Mouse (Mus musculus): ENCODE data around the gene Ece1.
"Not testable (repeated sequence)": the region's sequence is repeated elsewhere in the genome, so short reads cannot be mapped to it uniquely, and the experiment has no call there.

Gene Ece1

DNA sequence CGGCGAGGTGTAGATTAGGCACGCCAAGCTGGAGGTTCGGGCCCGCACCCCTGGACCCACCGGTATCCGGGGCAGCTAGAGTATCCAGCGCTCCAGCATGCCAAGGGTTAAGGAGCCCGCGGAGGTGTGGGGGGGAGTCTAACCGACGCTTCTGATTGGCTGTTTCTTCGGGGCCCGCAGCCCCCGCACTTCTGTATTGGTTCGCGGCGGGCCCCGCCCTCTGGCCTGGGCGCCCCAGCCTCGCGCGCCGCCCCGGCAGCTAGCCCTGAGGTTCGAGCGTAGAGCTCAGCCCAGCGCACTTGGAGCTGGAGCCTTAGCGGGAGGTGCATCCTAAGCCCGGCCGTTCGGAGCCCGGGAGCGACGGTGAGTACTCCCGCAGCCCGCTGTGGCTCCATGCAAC, at the start of gene Ece1:
Gene Ece1 (plus strand): TSS at position 219 of the 400 bp plus-strand sequence.
- peak; percentile 39 for DNase-seq (ENCODE audit: low read depth, low spot score)

DNA sequence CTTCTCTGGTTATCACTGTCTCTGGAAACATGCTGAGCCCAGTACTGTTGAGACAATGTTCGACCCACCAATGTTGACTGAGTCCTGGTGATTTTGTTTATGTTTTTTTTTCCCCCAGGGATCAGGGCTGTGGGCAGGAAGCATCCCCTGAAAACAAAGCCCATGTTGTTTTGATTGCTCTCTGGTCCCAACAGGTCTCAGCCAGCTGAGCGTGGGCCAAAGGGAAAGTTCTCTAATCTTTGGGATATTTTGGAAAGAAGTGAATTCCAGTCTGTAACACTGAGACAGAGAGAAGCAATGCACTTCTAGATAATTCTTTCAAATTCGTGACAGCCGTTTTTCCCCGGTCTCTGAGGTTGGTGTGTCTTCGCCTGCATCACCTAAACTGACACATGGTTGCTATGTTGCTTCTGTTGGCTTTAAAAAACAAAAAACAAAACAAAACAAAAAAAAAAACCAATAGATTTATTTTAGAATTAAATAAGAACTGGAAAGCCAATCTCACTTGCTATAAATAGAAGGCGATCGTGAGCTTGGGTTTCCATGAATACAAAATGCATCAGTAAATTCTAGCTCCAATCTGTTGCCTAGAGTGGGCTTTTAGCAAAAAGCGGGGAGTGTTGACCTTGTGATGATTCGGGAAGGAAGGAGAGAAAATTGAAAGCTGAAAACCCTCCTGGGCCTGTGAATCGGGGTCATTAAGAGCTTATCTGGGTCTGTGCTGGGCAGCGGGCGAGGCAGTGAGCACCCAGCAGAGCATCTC, 48.9 kb upstream of the Ece1 start:
- DNase-seq (ENCODE audit: low read depth, low spot score) = no peak

DNA sequence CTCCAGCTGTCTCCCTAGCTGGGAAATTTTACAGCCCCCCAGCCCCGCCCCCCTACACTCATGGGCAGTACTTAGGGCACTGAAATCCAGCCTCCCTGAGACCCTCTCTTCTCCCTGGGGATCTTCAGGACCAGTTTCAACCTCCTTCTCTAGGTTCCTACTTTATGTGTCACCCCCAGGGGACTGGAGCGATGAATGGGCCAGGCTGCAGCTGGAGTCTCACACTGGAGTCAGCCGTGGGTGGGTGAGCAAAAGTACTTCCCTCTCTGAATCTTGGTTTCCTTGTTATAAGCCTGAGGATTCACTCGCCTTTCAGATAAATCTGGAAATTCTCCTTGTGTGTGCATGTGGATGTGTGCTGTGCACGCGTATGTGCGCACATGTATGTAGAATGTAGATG, 47.9 kb upstream of the Ece1 start:
- DNase-seq (ENCODE audit: low read depth, low spot score) = no peak

DNA sequence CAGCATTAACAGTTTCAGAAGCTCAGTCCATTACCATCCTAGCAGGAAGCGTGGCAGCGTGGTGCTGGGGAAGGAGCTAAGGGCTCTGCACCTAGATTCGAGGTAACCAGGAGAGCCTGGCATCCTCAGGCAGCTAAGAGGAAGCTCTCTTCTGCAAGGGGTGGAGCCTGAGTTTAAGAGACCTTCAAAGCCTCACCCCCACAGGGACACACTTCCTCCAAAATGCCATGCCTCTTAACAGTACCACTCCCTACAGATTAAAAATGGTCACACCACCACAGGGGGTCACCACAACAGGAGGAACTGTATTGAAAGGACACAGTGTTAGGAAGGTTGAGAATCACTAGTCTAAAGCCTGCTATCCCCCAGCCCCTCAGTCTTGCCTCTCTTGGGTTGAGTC, 46.6 kb upstream of the Ece1 start:
- no peak for DNase-seq (ENCODE audit: low read depth, low spot score)

DNA sequence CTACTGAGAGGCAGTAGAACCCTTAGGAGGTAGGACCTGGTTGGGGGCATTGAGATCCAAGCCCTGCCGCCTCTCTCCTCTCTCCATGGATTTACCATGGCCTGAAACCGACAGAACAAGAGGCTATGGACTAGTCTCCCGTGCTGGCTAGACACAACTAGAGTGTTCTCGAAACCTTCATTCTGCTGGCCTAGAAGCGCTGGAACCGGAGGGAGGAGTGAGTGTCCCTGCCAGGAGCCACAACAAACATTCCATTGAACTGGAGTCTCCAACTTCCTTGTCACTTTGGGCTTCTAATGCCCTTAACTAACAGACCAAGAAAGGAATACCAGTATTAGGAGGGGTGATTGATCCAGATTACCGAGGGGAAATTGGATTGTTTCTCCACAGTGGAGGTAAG, 45.8 kb upstream of the Ece1 start:
- DNase-seq (ENCODE audit: low read depth, low spot score) = no peak

DNA sequence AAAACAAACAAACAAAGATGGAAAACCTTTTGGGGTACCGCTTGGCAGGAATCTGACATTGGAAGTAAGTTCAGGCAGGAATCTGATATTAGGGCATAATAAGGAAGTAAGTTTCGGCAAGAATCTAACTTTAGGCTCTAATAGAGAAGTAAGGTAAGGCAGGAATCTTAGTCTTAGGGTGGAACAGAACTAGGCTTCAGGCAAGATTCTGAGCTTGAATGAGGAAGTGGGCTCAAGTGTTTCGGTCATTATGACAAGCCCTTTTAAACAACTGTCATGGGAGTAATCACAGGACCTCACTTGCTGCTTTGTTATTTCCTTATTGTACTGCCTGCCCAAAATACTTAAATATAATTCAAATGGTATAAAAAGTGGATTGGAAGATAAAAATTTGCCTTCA, 43.7 kb upstream of the Ece1 start:
- no peak for DNase-seq (ENCODE audit: low read depth, low spot score)

DNA sequence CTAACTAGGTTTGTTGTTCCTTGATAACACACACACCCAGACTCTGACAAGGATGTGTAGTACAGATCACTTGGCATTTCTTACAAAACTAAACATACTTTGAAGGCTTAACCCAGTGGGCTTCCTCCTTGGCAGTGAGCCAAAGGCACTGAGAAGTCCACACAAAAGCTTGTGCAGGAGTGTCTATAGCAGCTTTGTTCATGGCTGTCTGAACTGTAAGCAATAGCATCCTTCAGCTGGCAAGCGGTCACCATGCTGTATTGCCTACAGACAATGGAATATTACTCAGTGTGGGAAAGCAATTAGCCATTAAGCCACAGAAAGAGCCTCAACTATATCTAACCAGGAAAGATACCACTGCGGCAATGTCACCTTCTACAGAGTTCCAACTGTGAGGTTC, 42.5 kb upstream of the Ece1 start:
- no peak for DNase-seq (ENCODE audit: low read depth, low spot score)

DNA sequence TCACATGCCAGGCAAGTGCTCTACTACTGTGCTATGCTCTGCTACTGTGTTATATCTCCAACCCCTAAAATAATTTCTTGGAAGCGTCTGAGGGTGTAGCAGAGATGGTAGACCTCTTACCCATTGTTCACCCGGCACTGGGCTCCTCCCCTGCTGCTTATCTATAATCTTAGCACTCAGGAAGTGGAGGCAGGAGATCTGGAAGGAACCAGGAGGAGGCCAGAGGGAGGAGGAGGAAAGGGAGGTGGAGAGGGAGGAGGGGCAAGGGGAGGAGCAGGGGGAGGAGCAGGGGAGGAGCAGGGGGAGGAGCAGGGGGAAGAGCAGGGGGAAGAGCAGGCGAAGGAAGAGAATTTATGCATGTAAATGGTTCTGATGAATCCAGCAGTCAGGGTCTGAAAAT, 41.3 kb upstream of the Ece1 start:
- no peak for DNase-seq (ENCODE audit: low read depth, low spot score)

DNA sequence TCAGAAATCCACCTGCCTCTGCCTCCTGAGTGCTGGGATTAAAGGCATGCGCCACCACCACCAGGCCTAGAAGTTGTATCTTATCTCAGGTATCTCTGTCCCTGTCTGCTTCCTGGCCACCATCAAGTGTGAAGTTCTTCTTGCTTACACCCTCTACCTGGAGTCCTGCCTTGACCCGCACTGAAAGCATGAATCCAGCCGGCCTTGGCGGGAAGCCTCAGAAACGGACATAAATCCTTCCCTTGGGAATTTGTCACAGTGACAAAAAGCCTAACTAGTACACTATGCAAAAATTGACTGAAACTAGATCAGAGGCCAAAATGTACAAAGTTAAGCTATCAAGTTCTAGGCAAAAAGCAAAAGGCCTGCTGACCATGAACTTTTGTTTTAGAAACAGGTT, 39.5 kb upstream of the Ece1 start:
- DNase-seq (ENCODE audit: low read depth, low spot score) = no peak

DNA sequence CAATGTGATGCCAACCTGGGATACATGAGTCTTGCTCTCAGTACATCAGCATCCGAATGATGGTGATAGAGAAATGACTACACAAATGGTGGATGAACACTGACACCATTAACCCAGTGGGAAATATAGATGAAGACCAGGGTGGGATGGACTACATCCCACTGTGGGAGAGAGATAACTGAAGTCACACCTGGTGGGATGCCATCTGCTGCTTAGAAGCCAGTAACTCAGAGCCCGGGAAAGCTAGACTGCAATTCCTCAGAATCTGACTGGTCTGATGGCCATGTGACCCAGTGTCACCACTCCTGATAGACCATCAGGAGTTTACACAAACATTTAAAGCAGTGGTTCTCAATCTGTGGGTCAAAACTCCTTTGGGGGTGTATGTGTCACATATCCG, 38.5 kb upstream of the Ece1 start:
- DNase-seq (ENCODE audit: low read depth, low spot score) = no peak

DNA sequence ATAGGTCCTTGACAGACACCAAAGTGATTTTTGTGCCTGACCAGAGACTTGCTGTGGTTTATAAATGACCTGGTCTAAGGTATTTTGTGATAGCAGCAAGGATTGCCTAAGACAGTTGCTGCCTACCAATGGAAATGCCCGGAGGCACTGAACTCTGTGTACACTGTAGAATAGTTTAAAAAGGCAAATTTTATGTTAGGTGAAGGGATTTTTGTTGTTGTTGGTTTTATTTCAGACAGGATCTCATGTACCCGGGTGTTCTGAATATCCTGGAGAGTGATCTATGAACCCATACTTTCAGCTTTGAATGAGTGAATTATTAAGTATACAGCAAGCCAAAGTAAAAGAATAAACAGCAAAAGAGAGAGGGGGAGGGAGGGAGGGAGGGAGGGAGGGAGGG, 37.2 kb upstream of the Ece1 start:
- DNase-seq (ENCODE audit: low read depth, low spot score) = no peak

DNA sequence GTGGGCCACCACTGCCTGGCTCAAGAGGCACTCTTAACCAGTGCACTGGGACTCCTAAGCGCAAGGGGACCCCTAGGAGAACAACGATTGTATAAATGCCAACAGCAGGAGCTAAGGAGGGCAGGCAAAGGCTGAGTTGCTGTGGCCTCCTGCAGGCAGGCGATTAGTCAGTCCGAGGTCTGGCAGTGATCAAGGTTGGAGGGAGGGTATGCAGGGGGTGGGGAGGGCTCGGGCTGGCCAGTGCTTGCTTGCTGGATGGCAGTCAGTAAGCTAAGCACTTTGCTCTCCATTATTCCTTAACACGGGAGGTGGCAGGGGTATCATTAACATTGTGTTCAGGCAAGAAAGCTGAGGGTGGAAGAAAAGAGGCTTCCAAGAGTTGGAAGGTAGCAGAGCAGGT, 31.7 kb upstream of the Ece1 start:
- no peak for DNase-seq (ENCODE audit: low read depth, low spot score)

DNA sequence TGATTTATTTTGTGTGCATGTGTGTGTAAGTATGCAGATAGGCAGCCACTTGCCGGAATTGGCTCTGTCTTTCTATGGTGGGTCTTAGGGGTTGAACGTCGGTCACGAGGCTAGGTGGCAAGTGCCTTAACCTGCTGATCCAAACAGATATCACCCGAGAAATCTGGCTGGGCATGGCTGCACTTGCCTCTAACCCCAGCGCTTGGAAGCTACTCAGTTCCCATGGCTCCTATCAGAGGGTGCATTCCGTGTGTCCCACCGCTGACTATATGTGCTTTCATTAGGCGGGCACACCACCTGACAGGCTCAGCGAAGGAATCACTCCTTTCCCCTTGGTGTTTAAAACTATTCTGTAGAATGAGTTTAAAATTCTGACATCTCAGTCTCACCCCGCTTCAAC, 30.4 kb upstream of the Ece1 start:
- DNase-seq (ENCODE audit: low read depth, low spot score) = no peak

DNA sequence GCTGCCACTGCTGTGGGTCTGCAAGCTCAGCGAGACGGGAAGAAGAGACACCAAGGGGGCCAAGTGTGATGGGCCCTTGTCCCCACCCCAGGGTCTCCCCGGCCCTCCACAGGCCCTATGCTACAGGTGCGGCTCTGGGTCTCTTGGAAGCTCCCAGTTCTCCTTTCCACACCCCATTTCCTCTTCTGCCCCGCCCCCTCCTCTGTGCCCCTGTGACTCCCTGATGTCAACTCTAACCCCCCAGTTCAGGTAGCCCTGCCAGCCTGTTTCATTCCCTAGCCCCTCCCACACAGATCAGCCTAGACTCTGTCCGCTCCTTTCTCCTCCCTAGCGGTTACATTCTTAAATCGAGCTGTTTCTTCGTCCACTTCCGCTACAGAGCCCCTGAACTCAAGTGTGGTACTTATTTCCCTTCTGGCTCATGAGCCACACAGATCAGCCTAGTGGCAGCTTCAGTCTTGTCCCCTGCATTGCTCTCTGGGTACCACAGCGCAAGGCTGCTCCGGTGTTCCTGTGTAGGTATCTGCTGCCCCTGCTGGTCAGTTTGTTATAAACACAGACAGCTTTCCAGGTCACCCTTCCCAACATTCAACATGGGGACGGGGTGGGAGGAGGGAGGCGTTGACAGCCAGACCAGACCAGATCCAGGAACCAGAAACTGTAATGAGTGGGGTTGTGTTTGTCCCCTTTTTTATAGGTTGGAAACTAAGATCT, 26.3 kb upstream of the Ece1 start:
- no peak for DNase-seq (ENCODE audit: low read depth, low spot score)

DNA sequence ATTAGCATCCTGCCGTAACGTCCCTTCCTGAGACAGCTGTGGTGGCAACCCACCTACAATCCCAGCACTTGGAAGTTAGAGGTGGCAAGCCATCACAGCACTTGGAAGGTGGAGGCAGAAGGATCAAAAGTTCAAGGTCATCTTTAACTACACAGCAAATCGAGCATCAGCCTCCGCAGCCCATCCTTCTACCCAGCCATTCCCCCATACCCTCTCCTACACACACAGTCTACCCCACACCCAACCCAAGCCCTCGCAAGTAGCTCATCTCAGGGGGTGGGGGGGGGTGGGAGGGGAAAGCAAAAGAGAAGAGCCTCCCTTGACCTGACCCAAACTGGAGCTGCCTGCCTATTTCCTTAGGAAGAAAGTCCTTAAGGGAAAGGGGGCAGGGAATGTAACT, 25.3 kb upstream of the Ece1 start:
- no peak for DNase-seq (ENCODE audit: low read depth, low spot score)

DNA sequence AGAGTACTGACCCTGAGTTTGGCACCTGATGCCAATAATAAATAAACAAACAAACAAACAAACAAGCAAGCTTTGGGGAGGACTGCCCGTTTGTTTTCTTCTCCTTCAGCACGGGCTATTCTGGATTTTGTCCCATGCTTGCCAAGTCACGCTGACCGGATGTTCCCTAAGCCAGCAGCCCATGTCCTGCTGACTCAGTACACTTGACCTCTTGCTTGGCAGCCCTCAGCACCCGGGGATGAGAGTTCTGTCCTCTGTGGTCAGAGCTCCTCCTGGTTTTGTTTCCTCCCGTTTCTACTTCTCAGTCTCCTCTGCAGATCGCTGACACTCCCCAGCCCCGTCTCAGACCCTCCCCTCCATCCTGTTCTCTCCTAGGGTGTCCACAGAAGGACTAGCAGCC, 24.2 kb upstream of the Ece1 start:
- DNase-seq (ENCODE audit: low read depth, low spot score) = no peak

DNA sequence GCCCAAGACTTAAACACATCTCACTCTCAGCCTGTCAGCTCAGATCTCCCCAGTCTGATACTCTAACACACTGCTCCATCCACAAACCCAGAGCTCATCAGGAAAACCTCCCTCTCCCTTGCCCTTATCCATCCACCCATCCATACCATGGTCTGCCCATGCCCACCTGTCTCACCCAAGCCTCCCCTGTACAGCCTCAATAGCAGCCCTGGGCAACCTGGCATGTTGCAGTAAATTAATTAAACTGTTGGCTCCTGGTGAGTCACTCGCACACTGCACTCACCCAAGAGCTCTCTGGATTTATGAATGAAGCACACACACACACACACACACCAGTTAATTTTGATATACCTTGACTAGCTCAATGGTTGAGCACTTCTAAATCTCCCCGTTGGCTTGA, 23.2 kb upstream of the Ece1 start:
- no peak for DNase-seq (ENCODE audit: low read depth, low spot score)

DNA sequence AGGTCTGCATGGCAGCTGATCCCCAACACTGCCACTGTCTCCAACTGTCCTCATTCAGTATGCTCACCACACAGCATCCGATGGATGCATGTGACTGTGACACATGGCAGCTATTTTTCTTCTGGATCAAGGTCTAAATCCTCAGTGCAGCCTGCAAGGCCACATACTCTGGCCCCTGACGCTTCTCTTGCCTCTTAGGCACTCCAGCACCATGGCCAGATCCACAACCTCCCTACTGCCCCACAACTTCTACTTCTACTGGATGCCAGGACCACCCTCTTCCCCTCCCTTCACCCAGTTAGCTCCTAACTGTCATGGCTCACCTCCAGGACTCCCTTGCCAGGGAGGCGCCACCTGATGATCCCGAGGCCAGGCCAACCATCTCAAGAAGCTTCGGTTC, 22.6 kb upstream of the Ece1 start:
- DNase-seq (ENCODE audit: low read depth, low spot score) = no peak

DNA sequence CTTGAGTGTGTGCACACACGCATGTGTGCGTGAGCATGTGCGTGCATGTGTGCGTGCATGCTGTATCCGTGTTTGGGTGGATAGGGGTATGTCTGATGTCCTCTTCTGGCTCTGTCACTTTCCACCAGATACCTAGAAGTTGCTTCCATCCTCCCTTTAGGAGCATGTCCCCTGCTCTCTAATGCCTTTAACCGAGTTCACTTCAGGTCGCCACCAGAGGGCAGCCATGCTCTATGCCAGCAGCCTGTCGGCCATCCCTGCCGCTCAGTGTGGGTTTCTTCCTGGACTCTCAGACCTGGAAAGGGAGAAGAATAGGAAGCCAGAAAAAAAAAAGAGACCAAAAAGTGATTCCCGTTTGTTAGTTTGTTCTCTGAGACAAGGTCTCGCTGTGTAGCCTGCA, 17.4 kb upstream of the Ece1 start:
- DNase-seq (ENCODE audit: low read depth, low spot score) = no peak

DNA sequence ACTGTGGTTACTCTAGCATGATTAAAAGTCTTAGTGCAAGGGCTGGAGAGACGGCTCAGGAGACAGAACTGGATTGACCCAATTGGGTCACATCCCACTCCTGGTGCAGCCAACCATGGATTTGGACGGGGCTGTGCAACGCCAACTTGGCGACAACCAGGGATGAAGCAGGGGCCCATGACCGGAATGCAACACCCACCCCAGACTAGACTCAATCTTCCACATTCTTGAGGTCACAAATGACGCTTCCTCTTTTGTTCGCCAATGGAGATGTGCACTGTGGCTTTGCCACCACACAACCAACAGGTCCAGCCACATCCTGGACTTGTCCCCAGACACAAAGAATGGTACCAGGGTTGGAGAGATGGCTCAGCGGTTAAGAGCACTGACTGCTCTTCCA, 14.4 kb upstream of the Ece1 start:
- DNase-seq (ENCODE audit: low read depth, low spot score) = not testable (repeated sequence)

DNA sequence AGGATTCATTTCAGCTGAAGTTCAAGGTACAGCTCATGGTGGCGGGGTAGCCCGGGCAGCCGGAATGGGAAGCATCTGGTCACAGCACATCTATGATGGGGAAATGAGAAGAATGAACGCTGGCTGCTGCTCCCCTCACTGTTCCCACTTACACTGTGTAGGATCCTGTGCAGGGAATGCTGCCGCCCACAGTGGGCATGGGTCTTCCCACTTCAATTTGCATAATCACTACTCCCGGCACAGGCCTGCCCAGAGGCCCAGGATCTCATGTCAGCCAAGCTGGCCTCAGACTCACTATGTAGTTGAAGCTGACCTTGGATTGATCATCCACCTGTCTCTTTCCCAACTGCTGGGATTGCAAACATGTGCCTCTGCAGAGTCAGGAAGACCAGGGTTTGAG, 11.9 kb upstream of the Ece1 start:
- DNase-seq (ENCODE audit: low read depth, low spot score) = no peak

DNA sequence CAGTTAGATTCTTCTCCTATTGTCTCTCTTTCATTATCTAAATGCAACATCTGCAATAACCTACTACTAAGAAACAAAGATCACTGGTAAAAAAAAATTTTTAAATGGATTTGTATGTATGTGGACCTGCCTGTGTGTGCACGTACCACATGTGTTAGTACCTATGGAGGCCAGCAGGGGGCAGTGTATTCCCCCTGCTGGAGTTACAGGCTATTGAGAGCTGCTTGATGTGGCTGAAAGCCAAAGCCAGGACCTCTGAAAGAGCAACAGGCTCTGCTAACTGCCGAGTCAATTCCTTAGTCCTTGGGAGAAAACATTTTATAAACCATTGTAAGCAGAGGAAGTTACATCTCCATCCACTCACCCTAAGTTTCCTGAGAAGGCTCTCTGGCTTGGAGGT, 10.6 kb upstream of the Ece1 start:
- DNase-seq (ENCODE audit: low read depth, low spot score) = no peak

DNA sequence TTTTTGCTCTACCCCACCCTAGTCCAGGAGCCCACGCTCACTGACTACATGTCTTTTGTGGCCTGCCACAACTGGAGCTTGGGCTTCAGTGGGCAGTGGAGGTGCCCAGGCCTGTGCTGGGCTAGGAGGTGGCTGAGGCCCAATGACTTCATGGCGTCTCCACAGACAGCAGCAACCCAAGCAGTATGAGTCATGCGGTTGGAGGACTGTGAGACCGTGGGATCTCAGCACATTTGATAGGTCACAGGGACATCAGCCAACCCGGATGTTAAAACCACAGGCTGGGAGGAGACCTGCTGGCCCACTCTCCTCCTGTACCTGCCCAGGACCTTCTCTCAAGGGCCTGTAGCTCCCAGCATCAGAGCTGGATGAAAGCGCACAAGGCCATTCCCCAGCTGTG, 8.2 kb upstream of the Ece1 start:
- DNase-seq (ENCODE audit: low read depth, low spot score) = no peak

Data from c-Kit-negative CD71-positive TER-119-positive erythroid progenitor cells, embryonic 14.5 days (primary cell).